17 mouse cellular contexts compared by ENCODE assay signal in the genomic region with DNA sequence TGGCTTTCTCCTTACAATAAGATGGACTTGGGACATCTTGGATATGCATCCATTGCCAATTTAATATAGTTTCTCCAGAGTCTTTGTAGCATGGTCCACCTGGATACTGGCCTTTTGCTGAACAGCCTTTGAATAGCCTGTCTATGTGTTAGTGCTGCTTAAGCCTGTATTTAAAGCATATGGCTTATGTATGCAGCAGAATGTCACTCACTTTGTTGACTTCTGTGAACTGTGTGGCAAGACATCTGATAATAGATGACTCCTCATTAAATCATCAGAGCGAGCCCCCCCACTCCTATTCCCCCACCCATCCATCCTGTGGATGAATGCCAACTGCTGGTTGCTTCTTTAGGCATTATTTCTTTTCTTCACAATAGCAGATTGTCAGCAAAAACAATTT.
"Had no signal": no experiment of that assay in that cellular context is flagged by ENCODE, and none has a peak within 500 bp of the region (broad histone marks: within the 10 kb centered on the region; RNA-seq: fewer than 3 reads in every experiment).

No protein-coding gene starts in this region.

- H3K27me3 ChIP-seq: liver, embryonic 13.5 days; liver, embryonic 15.5 days; megakaryocyte, embryonic 14.5 days; midbrain, embryonic 13.5 days; midbrain, embryonic 15.5 days; neural tube, embryonic 12.5 days; stomach, embryonic 15.5 days had no signal

- H3K4me1 ChIP-seq: liver, embryonic 13.5 days; liver, embryonic 15.5 days; megakaryocyte, embryonic 14.5 days; midbrain, embryonic 15.5 days; neural tube, embryonic 12.5 days; stomach, embryonic 15.5 days had no signal

- DNase-seq: liver, embryonic 13.5 days; liver, postnatal 0 days; lung, postnatal 14 days; right cerebral cortex, postnatal 14 days; thymus, adult 2 months; thymus, postnatal 25 days; thymus, postnatal 4 days had no signal

- H3K4me2 ChIP-seq: liver, embryonic 11.5 days; liver, embryonic 13.5 days; liver, embryonic 15.5 days; midbrain, embryonic 11.5 days; midbrain, embryonic 13.5 days; midbrain, embryonic 15.5 days; neural tube, embryonic 12.5 days; stomach, embryonic 15.5 days had no signal

- H3K9me3 ChIP-seq: liver, embryonic 13.5 days; liver, embryonic 15.5 days; megakaryocyte, embryonic 14.5 days; midbrain, embryonic 15.5 days; neural tube, embryonic 12.5 days; stomach, embryonic 15.5 days had no signal

- ATAC-seq: liver, postnatal 0 days; midbrain, embryonic 13.5 days; midbrain, embryonic 15.5 days had no signal

- H3K36me3 ChIP-seq: liver, embryonic 13.5 days; liver, embryonic 15.5 days; midbrain, embryonic 13.5 days; midbrain, embryonic 15.5 days; neural tube, embryonic 12.5 days; stomach, embryonic 15.5 days had no signal

- H3K4me3 ChIP-seq: liver, embryonic 13.5 days; liver, embryonic 15.5 days; megakaryocyte, embryonic 14.5 days; midbrain, embryonic 13.5 days; midbrain, embryonic 15.5 days; neural tube, embryonic 12.5 days; stomach, embryonic 15.5 days had no signal

- H3K27ac ChIP-seq: liver, embryonic 13.5 days; liver, embryonic 15.5 days; macrophage; midbrain, embryonic 13.5 days; midbrain, embryonic 15.5 days; neural tube, embryonic 12.5 days; stomach, embryonic 15.5 days; stomach, postnatal 0 days had no signal

- H3K9ac ChIP-seq: liver, embryonic 13.5 days; liver, embryonic 15.5 days; liver, postnatal 0 days; midbrain, embryonic 13.5 days; midbrain, embryonic 15.5 days; neural tube, embryonic 12.5 days; stomach, embryonic 15.5 days had no signal
